Mouse (Mus musculus) neural tube, embryonic 14.5 days (tissue): ENCODE measurements around the gene Rfx8. TPM values are rescaled to one million over a fixed set of nuclear protein-coding genes. Genes with fewer than 3 reads are reported as not detected.

ENCODE experiments used
- ATAC-seq: fragments of 200-750 bp; cut with Nextera tagmentation; 2 replicates; pipeline ENCODE4 v1.8.0; 2017; ENCODE audit warnings: low read depth, mild to moderate bottlenecking, moderate TSS enrichment, moderate library complexity
- H3K27ac ChIP-seq: fragments of 300-500 bp; sonication (generic); 2 replicates; pipeline ENCODE4 v1.5.1; 2014; ENCODE audit warnings: low read depth, mild to moderate bottlenecking, control low read depth, low read length, moderate library complexity, mixed read lengths
- H3K27me3 ChIP-seq: fragments of 300-500 bp; sonication (generic); 2 replicates; pipeline ENCODE4 v1.6.1; 2014; ENCODE audit warnings: low read length; ENCODE audit not compliant: control insufficient read depth, insufficient read depth
- H3K36me3 ChIP-seq: fragments of 300-500 bp; sonication (generic); 2 replicates; pipeline ENCODE4 v1.6.1; 2014; ENCODE audit warnings: low read length, mixed read lengths; ENCODE audit not compliant: control insufficient read depth, insufficient read depth
- H3K4me1 ChIP-seq: fragments of 300-500 bp; sonication (generic); 2 replicates; pipeline ENCODE4 v1.6.1; 2014; ENCODE audit warnings: low read length; ENCODE audit not compliant: control insufficient read depth, insufficient read depth
- H3K4me2 ChIP-seq: fragments of 300-500 bp; sonication (generic); 2 replicates; pipeline ENCODE4 v1.6.1; 2014; ENCODE audit warnings: mild to moderate bottlenecking, low read depth, low read length, control low read depth
- H3K4me3 ChIP-seq: fragments of 300-500 bp; sonication (generic); 2 replicates; pipeline ENCODE4 v1.5.1; 2014; ENCODE audit warnings: low read depth, low read length, control low read depth, mixed read lengths
- H3K9ac ChIP-seq: fragments of 300-500 bp; sonication (generic); replicated peaks from 2 replicates; pipeline ENCODE4 v1.6.1; 2014; ENCODE audit warnings: low read depth, mild to moderate bottlenecking, control low read depth, low read length, mixed read lengths
- H3K9me3 ChIP-seq: fragments of 300-500 bp; sonication (generic); 2 replicates; pipeline ENCODE4 v1.6.1; 2016; ENCODE audit warnings: low read length; ENCODE audit not compliant: control insufficient read depth
- WGBS: fragments of 180-500 bp; shearing (Covaris S2); extraction: QIAGEN DNeasy Blood & Tissue Kit; methylation state at CpG from one replicate; pipeline ENCODE4 v1.1.7; 2014; 5-methylcytosine and 5-hydroxymethylcytosine counted together
- polyA plus RNA-seq: library from polyadenylated mRNA; unstranded; fragments of >200 nt; fragmentation: Nextera tagmentation; extraction: Ambion mirVana; gene quantifications from 2 replicates; pipeline ENCODE4 v1.2.1, GENCODE M21; 2014

The Rfx8 gene
- polyA plus RNA-seq, 1 experiment from 2014 or later = 0.16 TPM

DNA sequence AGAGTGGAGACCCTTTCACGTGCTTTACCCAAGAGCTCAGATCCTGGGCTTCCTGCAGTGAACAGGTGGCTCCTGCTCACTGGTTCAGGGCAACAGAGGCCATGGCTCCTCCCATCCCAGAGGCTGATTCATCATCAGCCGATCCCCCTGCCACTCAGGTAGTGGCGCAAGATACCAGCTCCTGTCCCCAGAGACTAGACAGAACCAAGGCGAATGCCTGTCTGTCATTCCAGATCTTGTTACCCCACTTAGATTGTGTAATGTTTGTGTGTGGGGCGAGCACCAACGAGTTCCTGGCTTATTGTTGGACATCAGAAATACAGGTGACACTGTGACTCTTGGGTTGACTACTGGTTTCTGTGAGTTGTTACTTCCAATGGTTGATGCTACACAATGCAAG is 9.1 kb upstream of the Rfx8 start:
- Histone ChIP-seq H3K4me2 (no peak overlapping the region), H3K27me3 (no peaks in the 10 kb centered on the region), H3K9me3 (no peaks in the 10 kb centered on the region), H3K36me3 (no peaks in the 10 kb centered on the region), H3K9ac (no peak overlapping the region), H3K4me1 (no peaks in the 10 kb centered on the region), H3K4me3 (no peak overlapping the region), H3K27ac (no peak overlapping the region)
- 92% methylated on average over 6 of the region's 6 CpGs for WGBS
- ATAC-seq = no peak

- H3K4me1 ChIP-seq = no peaks in the 10 kb centered on the region
- H3K9ac ChIP-seq = peak overlapping the region; percentile 69; the same call in 1 of the 2 replicates
- H3K36me3 ChIP-seq = no peaks in the 10 kb centered on the region
- no peaks in the 10 kb centered on the region for H3K27me3 ChIP-seq
- H3K4me3 ChIP-seq = peak overlapping the region; percentile 48
- no peak overlapping the region for H3K27ac ChIP-seq
- H3K9me3 ChIP-seq = no peaks in the 10 kb centered on the region
- H3K4me2 ChIP-seq = peak overlapping the region; percentile 99
- peak; percentile 38; the same call in 1 of the 2 replicates for ATAC-seq
- 21% methylated on average over 9 of the region's 9 CpGs for WGBS
Measured at GRCm38 (mm10) chr1:39721351-39721726, 542 bp upstream of the Rfx8 start.

DNA sequence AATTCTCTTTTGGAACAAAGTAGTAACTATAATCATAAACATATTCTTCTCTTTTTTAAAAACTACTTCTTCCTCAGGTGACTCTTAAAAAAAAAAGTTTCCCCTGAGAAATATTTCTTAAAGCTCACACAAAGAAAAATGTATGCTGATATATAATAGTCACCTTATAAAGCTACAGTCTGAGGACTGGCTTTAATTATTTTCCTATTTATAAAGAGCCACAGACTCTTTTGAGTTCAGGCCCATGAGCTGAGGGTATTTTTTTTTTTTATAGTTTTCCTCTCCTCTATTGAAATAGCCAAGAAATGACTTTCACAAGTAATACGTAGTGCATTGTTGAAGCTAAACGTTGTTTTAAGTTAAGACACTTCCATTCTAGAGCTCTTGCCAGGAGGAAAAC is 611 bp downstream of the Rfx8 start:
- no peaks in the 10 kb centered on the region for H3K36me3 ChIP-seq
- WGBS = 29% methylated on average over 2 of the region's 2 CpGs
- H3K27ac ChIP-seq = no peak overlapping the region
- peak overlapping the region; percentile 48 for H3K4me3 ChIP-seq
- no peaks in the 10 kb centered on the region for H3K27me3 ChIP-seq
- H3K4me2 ChIP-seq = peak overlapping the region; percentile 99
- H3K9ac ChIP-seq = no peak overlapping the region
- no peaks in the 10 kb centered on the region for H3K9me3 ChIP-seq
- H3K4me1 ChIP-seq = no peaks in the 10 kb centered on the region
- ATAC-seq = no peak

DNA sequence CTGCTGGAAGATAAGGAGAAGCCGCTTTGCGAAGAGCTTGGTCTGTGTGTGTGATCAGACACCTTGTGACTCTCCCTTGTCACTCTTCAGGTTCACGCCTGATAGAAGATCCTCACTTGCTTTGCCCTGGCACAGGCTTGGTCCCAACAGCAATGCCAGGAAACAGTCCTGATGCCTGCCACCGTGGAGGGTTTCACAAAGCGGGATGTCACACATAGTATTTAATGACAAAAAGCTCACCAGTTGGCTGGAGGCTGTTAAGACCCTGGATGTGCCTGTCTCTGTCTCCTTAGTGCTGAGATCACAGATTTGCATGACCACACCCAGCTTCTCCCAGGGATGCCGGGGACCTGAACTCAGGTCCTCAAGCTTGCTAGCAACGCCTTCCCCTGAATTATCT is 5.2 kb downstream of the Rfx8 start:
- Histone ChIP-seq H3K27ac (no peak overlapping the region), H3K4me1 (no peaks in the 10 kb centered on the region), H3K9ac (no peak overlapping the region), H3K4me2 (no peak overlapping the region), H3K36me3 (no peaks in the 10 kb centered on the region), H3K4me3 (no peak overlapping the region), H3K27me3 (no peaks in the 10 kb centered on the region), H3K9me3 (no peaks in the 10 kb centered on the region)
- no peak for ATAC-seq
- WGBS = 95% methylated on average over 7 of the region's 7 CpGs

DNA sequence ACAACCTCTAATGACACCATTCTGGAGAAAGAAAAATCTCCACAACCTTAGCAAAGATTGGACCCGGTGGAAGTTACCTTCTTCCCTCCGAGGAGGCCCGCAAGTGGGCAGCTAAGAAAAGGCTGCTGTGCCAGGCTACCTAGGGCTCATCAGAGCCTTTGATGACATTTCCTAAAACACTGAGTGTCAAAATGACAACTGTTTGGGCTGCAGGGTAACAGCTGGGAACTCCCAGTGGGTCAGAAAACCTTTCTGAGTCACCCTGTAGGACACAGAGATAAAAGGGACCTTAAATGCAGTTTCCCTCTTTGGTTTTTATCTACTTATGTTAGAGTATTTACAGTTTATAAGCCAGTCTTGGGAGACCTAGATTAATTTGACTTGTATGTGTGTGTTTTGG is 6.1 kb downstream of the Rfx8 start:
- H3K36me3 ChIP-seq = no peaks in the 10 kb centered on the region
- no peaks in the 10 kb centered on the region for H3K9me3 ChIP-seq
- no peaks in the 10 kb centered on the region for H3K27me3 ChIP-seq
- no peak overlapping the region for H3K9ac ChIP-seq
- ATAC-seq = no peak
- no peak overlapping the region for H3K4me2 ChIP-seq
- 86% methylated on average over 3 of the region's 3 CpGs for WGBS
- no peaks in the 10 kb centered on the region for H3K4me1 ChIP-seq
- H3K27ac ChIP-seq = 0 out of 2 replicates have a peak overlapping the region, but pooled peaks have one; percentile 22
- no peak overlapping the region for H3K4me3 ChIP-seq

DNA sequence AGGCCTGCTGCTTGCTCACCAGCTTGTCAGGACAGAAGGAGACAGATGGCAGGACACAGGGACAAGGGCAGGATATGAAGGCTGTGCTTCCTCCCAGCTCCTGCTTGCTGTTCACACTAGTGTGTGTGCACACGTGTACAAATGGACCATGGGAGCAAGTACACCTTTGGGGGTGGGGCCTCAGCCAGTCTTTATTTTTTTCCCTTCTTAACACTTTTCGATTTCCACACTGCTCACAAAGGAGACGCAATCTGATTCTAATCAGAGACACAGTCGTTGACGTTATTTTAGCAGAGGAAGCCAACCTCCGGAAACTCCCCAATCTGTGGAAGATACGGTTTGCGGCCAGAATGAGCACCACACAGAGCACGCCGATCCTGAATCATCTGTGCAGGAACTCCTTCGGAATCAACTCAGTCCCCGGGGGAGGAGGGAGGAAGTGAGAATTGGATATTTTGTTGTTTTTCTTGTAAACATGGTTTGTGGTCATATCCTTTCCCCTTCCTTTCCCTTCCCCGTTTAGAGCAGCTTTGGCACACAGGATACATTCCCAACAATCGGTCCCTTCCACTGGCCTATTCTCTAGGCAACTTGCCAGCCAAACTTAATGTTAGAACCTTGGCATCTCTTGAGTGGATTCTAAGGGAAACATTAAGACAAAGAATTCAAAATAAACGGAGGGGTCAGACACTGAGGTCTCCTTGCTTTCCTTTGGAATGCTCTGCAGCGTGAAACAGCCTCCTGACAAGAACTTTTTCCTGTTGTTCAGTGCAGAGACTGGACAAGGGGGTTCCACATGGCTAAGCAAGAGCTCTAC is 6.7 kb downstream of the Rfx8 start:
- H3K9ac ChIP-seq = no peak overlapping the region
- no peaks in the 10 kb centered on the region for H3K9me3 ChIP-seq
- H3K4me2 ChIP-seq = no peak overlapping the region
- peak overlapping the region; percentile 39; the same call in 1 of the 2 replicates for H3K27ac ChIP-seq
- no peaks in the 10 kb centered on the region for H3K36me3 ChIP-seq
- no peak for ATAC-seq
- WGBS = 80% methylated on average over 16 of the region's 16 CpGs
- no peaks in the 10 kb centered on the region for H3K27me3 ChIP-seq
- H3K4me1 ChIP-seq = no peaks in the 10 kb centered on the region
- H3K4me3 ChIP-seq = no peak overlapping the region

GRCm38 (mm10) chr1:39713300-39713699 is 7.5 kb downstream of the Rfx8 start:
- Histone ChIP-seq H3K27me3 (no peaks in the 10 kb centered on the region), H3K4me3 (no peak overlapping the region), H3K4me1 (no peaks in the 10 kb centered on the region), H3K9ac (no peak overlapping the region), H3K4me2 (no peak overlapping the region), H3K27ac (no peak overlapping the region; the same call in 1 of the 2 replicates), H3K9me3 (no peaks in the 10 kb centered on the region), H3K36me3 (no peaks in the 10 kb centered on the region)
- ATAC-seq = no peak
- 89% methylated on average over 8 of the region's 8 CpGs for WGBS

- ATAC-seq = no peak
- no peak overlapping the region for H3K4me2 ChIP-seq
- no peak overlapping the region for H3K4me3 ChIP-seq
- no peaks in the 10 kb centered on the region for H3K27me3 ChIP-seq
- 89% methylated on average over 7 of the region's 7 CpGs for WGBS
- no peaks in the 10 kb centered on the region for H3K36me3 ChIP-seq
- H3K4me1 ChIP-seq = no peaks in the 10 kb centered on the region
- H3K9ac ChIP-seq = no peak overlapping the region
- no peaks in the 10 kb centered on the region for H3K9me3 ChIP-seq
- H3K27ac ChIP-seq = no peak overlapping the region
Measured at GRCm38 (mm10) chr1:39712261-39712660, 8.5 kb downstream of the Rfx8 start.

- no peak overlapping the region for H3K4me3 ChIP-seq
- no peak overlapping the region for H3K27ac ChIP-seq
- no peak overlapping the region for H3K4me2 ChIP-seq
- H3K36me3 ChIP-seq = no peaks in the 10 kb centered on the region
- ATAC-seq = no peak
- H3K9ac ChIP-seq = no peak overlapping the region
- 81% methylated on average over 4 of the region's 4 CpGs for WGBS
- H3K9me3 ChIP-seq = no peaks in the 10 kb centered on the region
- H3K27me3 ChIP-seq = no peaks in the 10 kb centered on the region
- no peaks in the 10 kb centered on the region for H3K4me1 ChIP-seq
Measured at GRCm38 (mm10) chr1:39710604-39711003, 10.2 kb downstream of the Rfx8 start.
